Mouse (Mus musculus): ENCODE results near the gene Armc8. TPM values are rescaled to one million over a fixed set of nuclear protein-coding genes. Genes with fewer than 3 reads are reported as not detected.

Gene Armc8
- polyA plus RNA-seq, 1 experiment from 2014 or later, result 24.5 TPM

DNA sequence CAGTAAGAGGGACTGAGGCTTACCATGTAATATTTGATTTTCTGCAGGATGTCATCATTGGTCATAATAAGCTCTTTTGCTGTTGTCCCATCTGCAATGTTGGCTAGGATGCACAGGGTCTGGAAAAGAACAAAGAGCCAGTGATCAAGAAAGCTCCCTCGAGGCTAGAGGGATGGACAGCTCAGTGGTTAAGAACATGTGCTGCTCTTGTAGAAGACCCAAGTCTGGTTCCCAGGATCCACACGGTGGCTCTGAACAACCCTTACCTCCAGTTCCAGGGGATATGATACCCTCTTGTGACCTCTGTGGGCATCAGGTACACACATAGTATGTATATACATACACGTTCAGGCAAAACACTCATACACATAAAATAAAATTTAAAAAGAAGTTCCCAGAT lies 80.9 kb downstream of the Armc8 start:
- H3K27me3 ChIP-seq (replicated peaks; ENCODE audit: low read depth, poor library complexity, severe bottlenecking), result no peaks in the 10 kb centered on the region
- no peak overlapping the region for H3K27ac ChIP-seq (replicated peaks)
- 83% methylated on average over 3 of the region's 3 CpGs for WGBS
- no peak for DNase-seq (ENCODE audit: low spot score)
- peaks cover 86% of the 10 kb centered on the region for H3K36me3 ChIP-seq (replicated peaks)
- H3K4me3 ChIP-seq, result no peak overlapping the region
- no peaks in the 10 kb centered on the region for H3K9me3 ChIP-seq
- no peaks in the 10 kb centered on the region for H3K4me1 ChIP-seq

GRCm38 (mm10) chr9:99487126-99487695 lies 81.5 kb downstream of the Armc8 start:
- DNase-seq (ENCODE audit: low spot score), result no peak

GRCm38 (mm10) chr9:99485144-99485543 lies 83.6 kb downstream of the Armc8 start:
- H3K27ac ChIP-seq (replicated peaks), result no peak overlapping the region
- no peaks in the 10 kb centered on the region for H3K9me3 ChIP-seq
- DNase-seq (ENCODE audit: low spot score), result no peak
- H3K27me3 ChIP-seq (replicated peaks; ENCODE audit: low read depth, poor library complexity, severe bottlenecking), result no peaks in the 10 kb centered on the region
- no peaks in the 10 kb centered on the region for H3K4me1 ChIP-seq
- peaks cover 100% of the 10 kb centered on the region for H3K36me3 ChIP-seq (replicated peaks)
- WGBS, result 92% methylated on average over 4 of the region's 4 CpGs
- no peak overlapping the region for H3K4me3 ChIP-seq

More at GRCm38 (mm10) chr9:99487126-99487695, 81.5 kb downstream of the Armc8 start:
- 0 out of 2 replicates have a peak overlapping the region, but pooled peaks have one; percentile 15 for H3K27ac ChIP-seq (replicated peaks)
- peaks cover 86% of the 10 kb centered on the region for H3K36me3 ChIP-seq (replicated peaks)
- H3K9me3 ChIP-seq, result no peaks in the 10 kb centered on the region
- no peaks in the 10 kb centered on the region for H3K27me3 ChIP-seq (replicated peaks; ENCODE audit: low read depth, poor library complexity, severe bottlenecking)
- no peaks in the 10 kb centered on the region for H3K4me1 ChIP-seq
- no peak overlapping the region for H3K4me3 ChIP-seq
- 89% methylated on average over 8 of the region's 8 CpGs for WGBS

DNA sequence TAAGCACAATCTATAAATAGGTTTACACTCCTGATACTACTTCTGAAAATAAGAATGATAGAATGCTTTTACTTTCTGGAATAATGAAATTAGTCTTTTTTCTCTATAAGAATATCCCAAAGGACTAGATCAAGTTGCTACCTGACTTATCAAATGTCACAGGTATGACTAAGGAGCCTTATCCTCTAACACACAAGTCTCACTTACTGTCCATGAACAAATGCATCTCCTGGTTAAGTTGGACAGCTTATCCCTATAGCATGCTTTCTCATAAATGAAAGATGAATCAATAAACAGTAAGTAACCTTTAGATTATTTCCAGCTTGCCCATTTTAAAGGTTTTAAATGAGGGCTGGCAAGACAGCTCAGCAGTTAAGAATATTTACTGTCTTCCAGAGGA lies 84.1 kb downstream of the Armc8 start:
- no peak for DNase-seq (ENCODE audit: low spot score)

GRCm38 (mm10) chr9:99483191-99483590 lies 85.5 kb downstream of the Armc8 start:
- Histone ChIP-seq H3K9me3 (no peaks in the 10 kb centered on the region), H3K4me1 (no peaks in the 10 kb centered on the region), H3K36me3 (replicated peaks) (peaks cover 90% of the 10 kb centered on the region), H3K4me3 (no peak overlapping the region), H3K27ac (replicated peaks) (no peak overlapping the region), H3K27me3 (replicated peaks; ENCODE audit: low read depth, poor library complexity, severe bottlenecking) (no peaks in the 10 kb centered on the region)
- 91% methylated on average over 4 of the region's 4 CpGs for WGBS
- no peak for DNase-seq (ENCODE audit: low spot score)

More for the DNA sequence above, 84.1 kb downstream of the Armc8 start:
- no peaks in the 10 kb centered on the region for H3K9me3 ChIP-seq
- H3K27me3 ChIP-seq (replicated peaks; ENCODE audit: low read depth, poor library complexity, severe bottlenecking), result no peaks in the 10 kb centered on the region
- no peak overlapping the region for H3K27ac ChIP-seq (replicated peaks)
- no peak overlapping the region for H3K4me3 ChIP-seq
- no peaks in the 10 kb centered on the region for H3K4me1 ChIP-seq
- H3K36me3 ChIP-seq (replicated peaks), result peaks cover 95% of the 10 kb centered on the region

DNA sequence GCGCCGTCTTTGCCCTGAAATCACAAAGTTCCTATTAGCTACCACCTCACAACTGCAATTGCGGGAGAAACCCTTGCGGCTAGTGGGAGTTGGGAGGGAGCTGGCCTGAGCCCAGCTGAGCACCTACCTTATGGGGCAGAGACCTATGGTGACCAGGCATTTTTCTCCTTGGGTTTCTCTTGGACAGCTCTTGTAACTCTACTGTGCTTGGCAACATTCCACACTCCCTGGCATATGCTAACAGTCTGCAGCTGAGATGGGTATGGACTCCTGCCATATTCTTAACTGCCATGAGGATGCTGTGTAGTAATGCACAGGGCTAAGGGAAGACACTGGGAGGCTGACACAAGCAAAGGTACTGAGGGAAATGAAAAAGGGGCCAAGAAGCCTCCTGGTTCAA lies 87.9 kb downstream of the Armc8 start:
- WGBS, result 95% methylated on average over 4 of the region's 4 CpGs
- DNase-seq (ENCODE audit: low spot score), result no peak
- no peaks in the 10 kb centered on the region for H3K4me1 ChIP-seq
- no peak overlapping the region for H3K27ac ChIP-seq (replicated peaks)
- H3K27me3 ChIP-seq (replicated peaks; ENCODE audit: low read depth, poor library complexity, severe bottlenecking), result no peaks in the 10 kb centered on the region
- no peak overlapping the region for H3K4me3 ChIP-seq
- peaks cover 76% of the 10 kb centered on the region for H3K36me3 ChIP-seq (replicated peaks)
- no peaks in the 10 kb centered on the region for H3K9me3 ChIP-seq

DNA sequence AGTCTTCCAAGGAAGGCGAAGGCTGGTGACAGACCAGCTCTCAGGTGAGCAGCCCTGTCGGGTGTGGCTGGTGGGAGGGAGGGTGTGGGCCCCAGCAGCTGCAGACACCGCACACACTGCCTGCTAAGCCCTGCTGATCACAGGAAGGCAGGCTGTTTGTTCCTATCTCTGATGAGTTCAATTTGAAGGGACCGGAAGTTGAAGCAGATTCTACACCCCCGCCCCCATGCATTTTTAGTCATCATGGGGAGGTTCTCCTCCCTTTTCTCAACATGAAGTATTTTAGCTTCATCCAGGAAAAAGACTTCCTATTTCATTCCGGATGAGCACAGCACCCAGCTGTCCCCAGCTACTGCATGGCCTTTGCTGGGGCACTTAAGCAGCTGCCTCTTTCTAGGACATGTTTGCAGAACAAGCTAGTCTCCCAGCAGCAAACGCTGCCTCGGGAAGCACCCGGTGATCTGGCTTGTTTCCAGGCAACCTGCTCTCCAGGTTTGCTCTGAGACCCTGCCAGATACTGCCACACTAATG lies 89.5 kb downstream of the Armc8 start:
- H3K4me1 ChIP-seq, result no peaks in the 10 kb centered on the region
- 87% methylated on average over 9 of the region's 9 CpGs for whole genome bisulfite sequencing
- H3K9me3 ChIP-seq, result no peaks in the 10 kb centered on the region
- DNase-seq (ENCODE audit: low spot score), result no peak
- H3K27ac ChIP-seq (replicated peaks), result no peak overlapping the region
- H3K4me3 ChIP-seq, result no peak overlapping the region
- no peaks in the 10 kb centered on the region for H3K27me3 ChIP-seq (replicated peaks; ENCODE audit: low read depth, poor library complexity, severe bottlenecking)
- H3K36me3 ChIP-seq (replicated peaks), result peaks cover 76% of the 10 kb centered on the region

DNA sequence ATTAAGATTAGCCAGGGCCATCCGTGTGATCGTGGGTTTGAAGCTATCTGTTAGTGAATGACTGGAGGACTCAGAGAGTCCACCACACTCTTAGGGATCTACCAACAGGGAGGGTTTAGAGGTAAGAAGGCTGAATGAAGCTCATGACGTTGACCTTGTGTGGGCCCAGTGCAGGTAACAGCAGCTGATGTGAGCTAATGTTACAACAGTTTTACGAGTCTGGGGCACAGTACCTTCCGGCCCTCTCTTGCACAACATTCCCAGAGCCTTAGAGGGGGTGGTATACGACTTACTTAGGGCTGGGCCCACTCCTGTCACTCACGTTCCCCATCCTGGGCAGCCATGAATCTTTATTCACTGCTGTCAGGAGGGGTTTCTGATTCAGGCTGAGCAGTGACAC lies 97.4 kb downstream of the Armc8 start:
- 85% methylated on average over 7 of the region's 7 CpGs for WGBS
- Histone ChIP-seq H3K27me3 (replicated peaks; ENCODE audit: low read depth, poor library complexity, severe bottlenecking) (no peaks in the 10 kb centered on the region), H3K36me3 (replicated peaks) (peaks cover 22% of the 10 kb centered on the region), H3K9me3 (no peaks in the 10 kb centered on the region), H3K27ac (replicated peaks) (no peak overlapping the region), H3K4me3 (no peak overlapping the region), H3K4me1 (0 out of 2 replicates have a peak, but pooled peaks cover 3% of the 10 kb centered on the region)
- no peak for DNase-seq (ENCODE audit: low spot score)

DNA sequence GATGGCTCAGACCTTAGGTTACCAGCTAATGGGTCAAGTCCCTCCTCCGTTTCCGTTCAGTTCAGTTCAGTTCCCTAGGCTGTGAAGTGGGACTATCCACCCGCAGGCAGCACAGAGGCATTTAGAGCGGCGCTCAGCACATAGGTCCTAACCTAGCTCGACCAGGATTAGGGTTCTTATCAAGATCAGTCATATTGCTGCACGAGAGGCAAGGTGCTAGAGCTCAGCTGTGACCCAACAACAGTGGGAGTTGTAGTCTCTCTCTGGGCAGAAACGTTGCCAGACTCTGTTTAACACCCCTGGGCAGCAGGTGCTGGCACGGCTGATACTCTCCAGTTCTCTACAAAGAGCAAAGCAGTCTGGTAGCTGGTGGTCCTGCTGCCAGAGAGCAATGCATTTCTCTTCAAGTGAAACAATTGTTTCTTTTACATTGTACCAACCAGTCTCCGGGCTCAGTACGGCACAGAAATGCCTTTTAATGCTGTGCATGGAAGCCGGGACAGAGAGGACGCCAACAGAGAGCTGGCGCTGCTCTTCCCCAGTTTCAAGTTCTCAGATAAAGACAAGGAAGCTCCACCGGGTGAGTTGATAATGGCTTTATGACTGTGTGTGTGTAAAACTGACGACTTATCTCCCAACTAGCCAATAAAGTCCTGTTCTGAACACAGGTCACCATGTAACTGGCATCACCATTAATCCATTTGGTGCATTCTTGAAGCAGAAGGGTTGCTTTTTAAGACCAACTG lies 98.2 kb downstream of the Armc8 start:
- DNase-seq (ENCODE audit: low spot score), result no peak
- Histone ChIP-seq H3K27ac (replicated peaks) (no peak overlapping the region), H3K4me3 (no peak overlapping the region), H3K27me3 (replicated peaks; ENCODE audit: low read depth, poor library complexity, severe bottlenecking) (no peaks in the 10 kb centered on the region), H3K9me3 (no peaks in the 10 kb centered on the region), H3K36me3 (replicated peaks) (peaks cover 14% of the 10 kb centered on the region), H3K4me1 (0 out of 2 replicates have a peak, but pooled peaks cover 3% of the 10 kb centered on the region)
- WGBS, result 81% methylated on average over 16 of the region's 16 CpGs

DNA sequence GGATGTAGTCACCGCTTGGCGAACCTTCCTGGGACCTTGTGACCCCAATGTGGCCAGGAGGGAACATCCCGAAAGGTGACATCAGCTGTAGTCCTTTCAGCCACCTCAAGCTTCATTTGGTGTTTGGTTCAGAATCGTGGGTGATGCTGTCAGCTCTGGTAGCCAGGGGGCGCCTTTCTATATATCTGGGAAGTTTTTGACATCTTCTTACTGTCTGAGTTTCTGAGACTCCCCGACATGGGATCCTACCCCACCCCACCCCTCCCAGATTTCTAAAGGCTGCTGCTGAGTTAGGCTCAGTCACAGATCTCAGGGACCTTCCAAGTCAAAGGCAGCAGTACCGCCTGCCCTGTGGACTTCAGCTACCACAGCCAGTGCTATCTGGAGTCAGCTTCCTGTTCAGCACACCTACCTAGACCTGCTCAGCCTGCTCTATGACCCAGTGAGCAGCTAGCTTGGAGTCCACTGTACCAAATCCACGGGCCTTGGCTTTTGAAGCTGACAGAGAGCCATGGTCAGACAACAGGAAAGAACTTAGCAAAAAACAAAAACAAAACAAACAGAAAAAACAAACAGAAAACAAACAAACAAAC lies 98.9 kb downstream of the Armc8 start:
- WGBS, result 70% methylated on average over 8 of the region's 8 CpGs
- Histone ChIP-seq H3K36me3 (replicated peaks) (peaks cover 7% of the 10 kb centered on the region), H3K27me3 (replicated peaks; ENCODE audit: low read depth, poor library complexity, severe bottlenecking) (no peaks in the 10 kb centered on the region), H3K4me3 (no peak overlapping the region), H3K9me3 (no peaks in the 10 kb centered on the region), H3K27ac (replicated peaks) (no peak overlapping the region), H3K4me1 (0 out of 2 replicates have a peak, but pooled peaks cover 3% of the 10 kb centered on the region)
- no peak for DNase-seq (ENCODE audit: low spot score)

GRCm38 (mm10) chr9:99468572-99468971 lies 100.1 kb downstream of the Armc8 start:
- Histone ChIP-seq H3K27me3 (replicated peaks; ENCODE audit: low read depth, poor library complexity, severe bottlenecking) (no peaks in the 10 kb centered on the region), H3K36me3 (replicated peaks) (no peaks in the 10 kb centered on the region), H3K9me3 (no peaks in the 10 kb centered on the region), H3K27ac (replicated peaks) (no peak overlapping the region), H3K4me1 (0 out of 2 replicates have a peak, but pooled peaks cover 3% of the 10 kb centered on the region), H3K4me3 (no peak overlapping the region)
- WGBS, result 88% methylated on average over 9 of the region's 9 CpGs
- DNase-seq (ENCODE audit: low spot score), result no peak

GRCm38 (mm10) chr9:99464876-99465275 lies 103.8 kb downstream of the Armc8 start:
- Histone ChIP-seq H3K9me3 (no peaks in the 10 kb centered on the region), H3K36me3 (replicated peaks) (no peaks in the 10 kb centered on the region), H3K27me3 (replicated peaks; ENCODE audit: low read depth, poor library complexity, severe bottlenecking) (no peaks in the 10 kb centered on the region), H3K4me1 (0 out of 2 replicates have a peak, but pooled peaks cover 6% of the 10 kb centered on the region), H3K27ac (replicated peaks) (no peak overlapping the region), H3K4me3 (no peak overlapping the region)
- no peak for DNase-seq (ENCODE audit: low spot score)
- 89% methylated on average over 6 of the region's 6 CpGs for WGBS
